Mouse (Mus musculus): ENCODE measurements around the gene Eif3j1.
A peak's percentile ranks its signal among the peaks of the same experiment; 100 is the strongest.
"Not testable (repeated sequence)": the region's sequence is repeated elsewhere in the genome, so short reads cannot be mapped to it uniquely, and the experiment has no call there.

Eif3j1 gene

GRCm38 (mm10) chr2:122027862-122028755 is at the start of gene Eif3j1:
TSS of gene Eif3j1 (plus strand) at chr2:122028546.
- DNase-seq (ENCODE audit: low read depth): peak; percentile 96

DNA sequence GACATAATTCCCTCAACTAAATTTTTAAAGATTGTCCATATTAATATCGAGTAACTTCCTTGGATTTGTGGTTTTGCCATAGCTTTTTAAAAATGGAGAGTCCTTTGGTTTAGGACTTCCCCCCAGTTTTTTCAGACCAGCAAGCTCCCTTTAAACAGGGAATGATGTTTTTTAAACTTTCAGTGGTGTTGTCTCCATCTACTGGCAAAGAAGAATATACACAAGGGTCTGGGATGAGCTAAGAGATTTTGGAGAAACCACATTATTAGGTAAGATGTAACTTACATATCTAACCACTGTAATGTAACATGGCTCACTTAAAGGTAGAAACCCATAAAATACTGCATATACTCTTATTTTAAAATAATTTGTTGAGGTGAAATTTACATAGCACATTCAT is 32.6 kb upstream of the Eif3j1 start:
- DNase-seq (ENCODE audit: low read depth): peak; percentile 26

- DNase-seq (ENCODE audit: low read depth): no peak
These were observed 19.5 kb upstream of the Eif3j1 start for GRCm38 (mm10) chr2:122008832-122009231.

DNA sequence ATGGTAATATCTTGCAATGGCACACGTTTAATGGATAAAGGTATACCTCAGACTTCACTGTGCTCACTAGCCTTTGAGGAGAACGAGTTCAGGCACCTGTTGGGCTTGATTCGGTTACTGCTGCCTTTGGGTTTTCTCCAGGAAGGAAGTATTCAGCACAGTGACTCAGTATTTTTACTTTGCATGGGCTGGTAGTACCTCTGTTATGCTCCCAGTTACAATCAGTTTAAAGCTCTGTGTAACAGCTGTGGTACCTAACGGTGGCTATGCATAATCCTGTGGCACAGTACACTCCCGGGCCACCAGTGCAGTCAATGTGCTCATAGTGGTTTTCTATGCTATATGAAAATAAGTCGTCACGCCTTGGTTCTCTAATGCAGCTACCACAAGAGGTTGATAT is 16.9 kb upstream of the Eif3j1 start:
- DNase-seq (ENCODE audit: low read depth): no peak

- no peak for DNase-seq (ENCODE audit: low read depth)
These were observed 9.6 kb upstream of the Eif3j1 start for GRCm38 (mm10) chr2:122018705-122019104.

DNA sequence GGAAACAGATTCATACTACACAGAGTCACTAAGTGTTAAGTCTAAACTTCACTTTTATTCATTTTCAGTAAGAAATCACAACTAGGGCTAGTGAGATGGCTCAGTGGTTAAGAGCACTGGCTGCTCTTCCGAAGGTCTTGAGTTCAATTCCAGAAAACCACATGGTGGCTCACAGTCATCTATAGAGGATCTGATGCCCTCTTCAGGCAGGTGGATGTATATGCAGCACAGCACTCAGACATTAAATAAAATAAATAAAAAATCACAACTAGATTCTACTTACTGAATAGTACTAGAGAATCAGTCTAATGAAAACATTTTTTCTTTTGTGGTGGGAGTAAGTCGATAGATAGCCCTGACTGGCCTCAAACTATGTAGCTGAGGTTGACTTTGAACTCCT is 6.1 kb upstream of the Eif3j1 start:
- peak; percentile 72 for DNase-seq (ENCODE audit: low read depth)

DNA sequence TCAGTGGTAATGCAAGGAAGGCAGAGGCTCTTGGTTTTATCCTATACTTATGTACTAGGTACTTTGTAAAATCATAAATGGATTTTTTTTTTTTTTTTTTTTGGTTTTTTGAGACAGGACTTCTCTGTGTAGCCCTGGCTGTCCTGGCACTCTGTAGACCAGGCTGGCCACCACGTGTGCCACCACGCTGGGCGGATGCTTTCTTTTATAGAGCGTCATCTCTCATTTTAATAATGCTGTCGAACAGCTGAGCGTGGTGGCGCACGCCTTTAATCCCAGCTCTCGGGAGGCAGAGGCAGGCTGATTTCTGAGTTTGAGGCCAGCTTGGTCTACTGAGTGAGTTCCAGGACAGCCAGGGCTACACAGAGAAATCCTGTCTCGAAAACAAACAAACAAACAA is 1.3 kb upstream of the Eif3j1 start:
- DNase-seq (ENCODE audit: low read depth): not testable (repeated sequence)

DNA sequence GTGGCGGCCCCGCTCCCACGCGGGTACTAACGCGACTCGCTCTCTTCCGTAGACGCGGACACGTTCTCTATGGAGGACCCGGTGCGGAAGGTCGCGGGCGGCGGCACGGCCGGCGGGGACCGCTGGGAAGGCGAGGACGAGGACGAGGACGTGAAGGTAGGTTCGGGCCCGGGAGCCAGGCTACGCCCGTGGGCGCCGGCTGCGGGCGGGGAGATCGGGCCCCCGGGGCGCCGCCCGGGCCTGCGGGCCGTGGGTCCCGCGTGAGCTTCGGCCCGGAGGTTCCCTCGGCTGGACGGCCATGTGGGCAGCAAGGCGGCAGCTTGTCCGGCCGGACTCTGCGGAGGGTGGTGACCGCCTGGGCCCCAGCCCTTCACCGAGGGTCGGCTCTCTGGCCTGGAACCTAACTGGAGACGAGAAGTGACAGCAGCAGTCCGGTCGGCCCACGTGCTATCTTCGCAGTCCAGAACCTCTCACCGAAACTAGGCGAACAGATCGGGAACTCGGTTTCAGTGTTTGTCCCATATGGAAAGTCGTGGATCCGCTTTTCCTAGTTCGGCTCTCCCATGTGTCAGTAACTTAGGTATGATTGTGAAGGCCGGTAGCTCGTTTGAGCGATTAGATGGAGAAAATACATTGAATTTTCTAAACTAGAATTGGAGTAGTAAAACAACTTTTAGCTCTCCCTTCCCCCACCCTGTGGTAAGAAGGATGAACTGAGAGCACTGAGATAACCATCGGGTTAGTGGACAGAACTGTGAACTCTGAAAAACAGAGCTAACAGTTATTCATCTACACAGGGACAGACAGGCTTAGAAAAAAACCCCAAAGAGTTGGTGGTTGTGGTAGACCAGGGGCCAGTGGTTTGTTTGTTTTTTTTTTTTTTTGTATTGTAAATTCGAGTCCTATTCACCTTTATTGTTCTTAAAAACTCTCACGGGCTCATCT is 682 bp downstream of the Eif3j1 start:
- DNase-seq (ENCODE audit: low read depth): peak; percentile 68

DNA sequence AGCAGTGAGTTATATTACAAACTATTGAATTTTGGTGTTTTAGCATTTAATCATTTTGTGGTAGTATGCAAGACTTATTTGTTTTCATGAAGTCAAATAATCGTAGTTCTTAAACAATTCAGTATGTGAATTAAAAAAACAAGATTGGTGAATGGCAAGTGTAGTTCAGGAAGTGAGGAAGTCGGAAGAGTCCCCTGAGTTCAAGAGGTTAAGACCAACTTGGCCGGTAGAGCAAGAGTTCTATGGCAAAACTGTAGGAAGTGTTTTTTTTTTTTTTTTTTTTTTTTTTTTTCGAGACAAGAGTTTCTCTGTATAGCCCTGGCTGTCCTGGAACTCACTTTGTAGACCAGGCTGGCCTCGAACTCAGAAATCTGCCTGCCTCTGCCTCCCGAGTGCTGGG is 3.6 kb downstream of the Eif3j1 start:
- no peak for DNase-seq (ENCODE audit: low read depth)

DNA sequence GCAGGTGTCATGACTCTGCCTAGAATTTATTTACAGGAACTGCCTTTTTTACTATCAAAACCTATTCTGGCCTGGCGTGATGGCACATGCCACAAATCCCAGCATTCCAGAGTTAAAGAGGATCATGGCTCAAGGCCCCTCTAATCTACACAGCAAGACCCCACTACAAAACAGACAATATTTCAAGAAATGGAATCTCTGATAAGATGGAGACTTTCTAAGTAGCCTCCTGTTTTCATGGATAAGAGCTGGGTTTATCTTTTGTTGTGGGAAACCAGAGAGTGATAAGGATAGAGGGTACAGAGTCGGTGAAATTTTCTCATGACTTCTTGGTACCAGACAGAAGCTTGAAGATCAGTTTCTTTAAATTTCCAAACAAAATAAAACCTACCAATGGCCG is 7.7 kb downstream of the Eif3j1 start:
- no peak for DNase-seq (ENCODE audit: low read depth)

DNA sequence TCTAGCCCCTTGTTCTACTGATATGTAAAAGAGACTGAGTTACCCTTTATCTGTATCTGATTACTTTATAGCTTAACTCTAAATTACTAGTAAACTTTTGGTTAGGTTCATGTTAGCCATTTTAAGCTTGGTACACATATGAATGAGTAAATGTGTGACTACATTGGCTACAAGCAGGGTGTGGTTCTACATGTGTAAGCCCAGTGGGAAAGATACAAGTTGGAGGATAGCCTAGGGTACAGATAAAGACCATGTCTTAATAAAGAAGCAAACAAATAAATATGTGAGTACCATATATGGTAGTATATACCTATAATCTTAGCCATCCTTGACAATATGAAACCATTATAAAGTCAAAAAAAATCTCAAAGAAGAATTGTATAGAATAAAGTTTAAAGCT is 15.6 kb downstream of the Eif3j1 start:
- no peak for DNase-seq (ENCODE audit: low read depth)

DNA sequence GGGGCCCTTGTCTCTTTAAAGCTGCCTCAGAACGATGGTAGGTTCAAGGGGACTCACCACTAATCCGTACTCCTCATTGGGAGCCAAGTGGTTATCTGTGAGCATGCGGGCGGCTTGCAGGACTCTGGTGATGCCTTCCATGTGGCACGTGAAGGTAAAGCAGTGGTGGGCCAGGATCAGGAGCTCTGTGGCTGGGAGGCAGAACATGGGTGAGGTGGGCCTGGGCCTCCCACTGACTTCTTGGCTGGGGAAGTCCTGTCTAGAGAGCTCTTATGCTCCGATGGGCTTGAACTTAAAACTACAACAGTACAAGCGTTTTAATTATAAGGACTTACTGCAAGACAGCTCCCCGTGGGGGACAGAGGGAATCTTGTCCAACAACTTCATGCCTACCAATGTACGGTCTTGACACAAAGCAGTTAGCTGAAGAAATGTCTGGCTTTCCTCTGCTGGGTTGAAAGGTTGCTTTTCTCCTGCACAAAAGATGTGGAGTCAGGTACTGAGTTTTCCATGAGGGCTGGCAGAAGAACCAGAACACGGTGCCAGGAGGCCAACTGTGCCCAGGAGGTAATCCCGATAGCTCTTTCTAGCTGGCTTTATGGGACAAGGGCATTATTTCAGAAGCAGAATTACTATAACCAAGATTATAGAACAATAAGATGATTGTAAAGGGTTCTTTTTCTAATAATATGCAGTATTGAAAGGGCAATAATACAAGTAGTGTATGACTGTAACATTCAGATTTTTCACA is 31.2 kb downstream of the Eif3j1 start:
- no peak for DNase-seq (ENCODE audit: low read depth)

GRCm38 (mm10) chr2:122065200-122065969 is 37.0 kb downstream of the Eif3j1 start:
- no peak for DNase-seq (ENCODE audit: low read depth)

DNA sequence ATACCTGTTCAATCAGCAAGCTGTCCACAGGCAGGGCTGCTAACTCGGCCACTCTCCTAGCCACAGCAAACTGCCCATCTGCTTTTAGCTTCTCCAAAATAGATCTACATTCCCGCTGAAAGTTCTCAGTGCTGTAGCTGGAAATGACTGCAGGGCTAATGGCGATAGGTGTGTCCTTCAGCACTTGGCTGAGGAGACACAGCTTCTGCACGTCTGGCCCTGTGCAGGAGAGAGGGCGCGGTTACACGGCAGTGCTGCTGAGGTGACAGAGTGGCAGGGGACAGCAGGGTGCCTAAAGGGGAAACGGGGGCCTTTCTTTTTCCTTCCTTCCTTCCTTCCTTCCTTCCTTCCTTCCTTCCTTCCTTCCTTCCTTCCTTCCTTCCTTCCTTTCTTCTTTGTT is 37.9 kb downstream of the Eif3j1 start:
- no peak for DNase-seq (ENCODE audit: low read depth)

GRCm38 (mm10) chr2:122069144-122069912 is 41.0 kb downstream of the Eif3j1 start:
- DNase-seq (ENCODE audit: low read depth): peak; percentile 16

GRCm38 (mm10) chr2:122069922-122070321 is 41.6 kb downstream of the Eif3j1 start:
- peak; percentile 85 for DNase-seq (ENCODE audit: low read depth)

GRCm38 (mm10) chr2:122081728-122082456 is 53.5 kb downstream of the Eif3j1 start:
- no peak for DNase-seq (ENCODE audit: low read depth)

DNA sequence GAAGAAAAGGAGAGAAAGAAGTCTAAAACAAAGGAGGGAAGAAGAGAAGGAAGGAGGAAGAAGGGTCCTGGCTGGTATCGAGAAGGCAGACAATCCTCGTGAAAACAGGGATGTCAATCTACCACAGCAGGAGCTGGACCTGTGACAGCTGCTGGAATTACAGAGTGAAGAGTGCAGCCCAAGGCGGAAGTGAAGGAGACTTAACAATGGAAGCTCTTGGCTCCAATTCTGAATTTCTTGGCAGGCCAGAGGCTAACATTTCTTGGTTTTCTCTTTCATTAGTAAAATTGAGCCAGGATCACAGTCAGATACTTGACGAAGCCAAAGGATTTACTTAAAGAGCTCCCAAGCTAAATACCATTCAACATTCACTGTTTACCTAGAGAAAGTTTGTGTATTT is 58.1 kb downstream of the Eif3j1 start:
- no peak for DNase-seq (ENCODE audit: low read depth)

DNA sequence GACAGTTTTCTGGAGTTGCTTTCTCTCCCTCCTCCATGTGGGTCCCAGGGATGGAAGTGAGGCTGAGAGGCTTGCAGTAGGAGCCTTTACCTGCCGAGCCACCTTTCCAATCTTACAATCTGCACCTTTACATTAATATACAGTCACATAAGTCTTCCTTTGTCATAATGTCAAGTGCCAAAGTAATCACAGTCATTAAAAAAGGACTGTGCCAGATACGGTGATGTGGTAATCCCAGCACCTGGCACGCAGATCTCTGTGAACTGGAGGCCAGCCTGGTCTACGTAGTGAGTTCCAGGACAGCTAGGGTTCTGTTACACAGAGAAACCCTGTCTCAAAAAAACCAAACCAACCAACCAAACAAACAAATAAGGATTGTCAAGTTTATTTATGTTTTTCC is 65.5 kb downstream of the Eif3j1 start:
- DNase-seq (ENCODE audit: low read depth): no peak

DNA sequence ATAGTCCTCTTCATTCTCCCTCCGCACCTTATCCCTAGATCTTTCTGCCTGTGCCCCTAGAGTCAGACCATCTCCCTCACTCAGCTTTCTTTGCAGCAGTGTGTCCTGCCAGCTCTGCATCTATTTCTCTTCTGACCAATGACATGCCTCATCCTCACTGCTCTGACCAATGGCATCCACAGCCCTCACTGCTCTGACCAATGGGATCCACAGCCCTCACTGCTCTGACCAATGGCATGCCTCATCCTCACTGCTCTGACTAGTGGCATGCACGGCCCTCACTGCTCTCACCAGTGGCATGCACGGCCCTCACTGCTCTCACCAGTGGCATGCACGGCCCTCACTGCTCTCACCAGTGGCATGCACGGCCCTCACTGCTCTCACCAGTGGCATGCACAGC is 69.3 kb downstream of the Eif3j1 start:
- not testable (repeated sequence) for DNase-seq (ENCODE audit: low read depth)
